14 mouse cellular contexts compared by ENCODE assay signal in genomic region chr16:23218313-23218712, GRCm38 (mm10). TPM values are rescaled to one million over a fixed set of nuclear protein-coding genes. Genes with fewer than 3 reads are reported as not detected.
DNase-seq lines count a peak whose midpoint lies in the region; ATAC-seq and TF ChIP-seq lines count a peak whose summit lies in the region.
"Had no signal": no experiment of that assay in that cellular context is flagged by ENCODE, and none has a peak within 500 bp of the region (broad histone marks: within the 10 kb centered on the region; RNA-seq: fewer than 3 reads in every experiment).

No protein-coding gene starts in this region.

- no peaks in the 10 kb centered on the region for H3K27me3 ChIP-seq in liver, adult 2 months (ENCODE audit: control insufficient read depth, insufficient read depth, low read length)
- peaks cover 3% of the 10 kb centered on the region; the same call in 1 of the 2 replicates for H3K27me3 ChIP-seq in embryonic facial prominence, embryonic 10.5 days (replicated peaks; ENCODE audit: low read depth, poor library complexity, severe bottlenecking)
- H3K27me3 ChIP-seq in kidney, embryonic 14.5 days (ENCODE audit: control insufficient read depth, insufficient read depth, low read length) = no peaks in the 10 kb centered on the region
- H3K27me3 ChIP-seq: stomach, embryonic 15.5 days had no signal

- H3K9me3 ChIP-seq in embryonic facial prominence, embryonic 10.5 days = no peaks in the 10 kb centered on the region
- H3K9me3 ChIP-seq in kidney, embryonic 14.5 days (ENCODE audit: control insufficient read depth, low read length) = no peaks in the 10 kb centered on the region
- H3K9me3 ChIP-seq: liver, embryonic 13.5 days; stomach, embryonic 15.5 days had no signal

- H3K79me2 ChIP-seq in liver, adult 2 months (ENCODE audit: control insufficient read depth, insufficient read depth, low read length) = no peaks in the 10 kb centered on the region

- WGBS in liver, adult 2 months = 60% methylated on average over 7 of the region's 7 CpGs
- 41% methylated on average over 7 of the region's 7 CpGs for WGBS in embryonic facial prominence, embryonic 10.5 days
- WGBS in kidney, embryonic 14.5 days = 29% methylated on average over 7 of the region's 7 CpGs

- peak; percentile 17 to 47 for DNase-seq in heart, adult 18-20 months
- DNase-seq in heart, postnatal 14 days = no peak
- no peak for DNase-seq in liver, adult 2 months (ENCODE audit: extremely low read depth, low read depth, low spot score)
- DNase-seq in liver = no peak
- peak; percentile 88 for DNase-seq in 416B (ENCODE audit: low read depth)
- peak; percentile 17 for DNase-seq in embryonic facial prominence, embryonic 10.5 days (ENCODE audit: low spot score)
- DNase-seq: cerebellum, adult 11-12 months; kidney, adult 2 months; liver, embryonic 13.5 days; thymus, postnatal 4 days had no signal

- 0 out of 2 replicates have a peak, but pooled peaks cover 2% of the 10 kb centered on the region for H3K4me1 ChIP-seq in liver, adult 2 months (ENCODE audit: control insufficient read depth, insufficient read depth, low read length)
- H3K4me1 ChIP-seq in embryonic facial prominence, embryonic 10.5 days = peaks cover 15% of the 10 kb centered on the region
- H3K4me1 ChIP-seq in kidney, embryonic 14.5 days (ENCODE audit: control insufficient read depth, insufficient read depth, low read length) = 0 out of 2 replicates have a peak, but pooled peaks cover 2% of the 10 kb centered on the region
- H3K4me1 ChIP-seq: stomach, embryonic 15.5 days had no signal

- no peak overlapping the region for H3K4me3 ChIP-seq in liver, adult 2 months (ENCODE audit: insufficient read depth, low read depth, low read length)
- H3K4me3 ChIP-seq in embryonic facial prominence, embryonic 10.5 days = no peak overlapping the region
- H3K4me3 ChIP-seq in kidney, embryonic 14.5 days (ENCODE audit: low read length) = no peak overlapping the region
- H3K4me3 ChIP-seq: liver, embryonic 13.5 days; stomach, embryonic 15.5 days had no signal

- TF ChIP-seq POLR2A in liver, adult 2 months (IDR thresholded peaks at IDR 0.05; ENCODE audit: extremely low read depth, insufficient read depth, low read length) = no peak

- H3K36me3 ChIP-seq in liver, adult 2 months (ENCODE audit: control insufficient read depth, insufficient read depth, low read length) = no peaks in the 10 kb centered on the region
- no peaks in the 10 kb centered on the region for H3K36me3 ChIP-seq in embryonic facial prominence, embryonic 10.5 days (replicated peaks)
- H3K36me3 ChIP-seq in kidney, embryonic 14.5 days (ENCODE audit: control insufficient read depth, insufficient read depth, low read length) = no peaks in the 10 kb centered on the region
- H3K36me3 ChIP-seq: liver, embryonic 13.5 days; stomach, embryonic 15.5 days had no signal

- ATAC-seq in erythroblast, adult 5-6 weeks (replicated peaks; ENCODE audit: low FRiP score, poor library complexity, severe bottlenecking) = no peak
- no peak; the same call in 1 of the 2 replicates for ATAC-seq in kidney, embryonic 14.5 days (ENCODE audit: low FRiP score, low TSS enrichment)
- ATAC-seq: hindbrain, postnatal 0 days had no signal

- H3K9ac ChIP-seq in liver, adult 2 months (ENCODE audit: low read depth, low read length) = no peak overlapping the region
- no peak overlapping the region for H3K9ac ChIP-seq in kidney, embryonic 14.5 days (ENCODE audit: low read depth, low read length)
- H3K9ac ChIP-seq: liver, embryonic 13.5 days; stomach, embryonic 15.5 days had no signal

- 0 out of 2 replicates have a peak overlapping the region, but pooled peaks have one; percentile 37 for H3K27ac ChIP-seq in liver, adult 2 months (replicated peaks; ENCODE audit: insufficient read depth, low read depth, low read length)
- H3K27ac ChIP-seq in embryonic facial prominence, embryonic 10.5 days (replicated peaks) = no peak overlapping the region; the same call in 1 of the 2 replicates
- no peak overlapping the region for H3K27ac ChIP-seq in kidney, embryonic 14.5 days (ENCODE audit: low read depth, low read length)
- H3K27ac ChIP-seq: hindbrain, postnatal 0 days; liver, embryonic 13.5 days; stomach, embryonic 15.5 days had no signal

- H3K4me2 ChIP-seq in kidney, embryonic 14.5 days (replicated peaks; ENCODE audit: low read depth, low read length) = no peak overlapping the region
- H3K4me2 ChIP-seq: liver, embryonic 13.5 days; stomach, embryonic 15.5 days had no signal

- intact Hi-C loops in heart, postnatal 14 days (cut with DNase I) = no loop called here

- TF ChIP-seq CTCF in liver, adult 2 months (IDR thresholded peaks at IDR 0.05; ENCODE audit: low read depth, low read length) = no peak

RNA-seq across cellular contexts. Expression of gene St6gal1, which starts 6.2 kb away (rescaled TPM):
- 1 to 10 TPM; 7.2 to 9.7 TPM for total RNA-seq in heart, adult 18-20 months (2021)
- 10 to 100 TPM; 12.4 to 13.3 TPM for total RNA-seq in heart, postnatal 14 days (2021)
- 36.7 and 50.3 TPM in 2 replicates for total RNA-seq in liver, adult 2 months (2014; rRNA removed)
- 38.1 and 41.3 TPM in 2 replicates for polyA plus RNA-seq in liver, adult 2 months (2012; rRNA removed)
- polyA plus RNA-seq in embryonic facial prominence, embryonic 10.5 days (2016; fragmentation: Nextera tagmentation; extraction: Ambion mirVana) = 27.3 and 28.9 TPM in 2 replicates
- total RNA-seq in erythroblast, adult 5-6 weeks (2015; ENCODE audit: low replicate concordance) = 0.77 and 0.84 TPM in 2 replicates
- 1.1 and 1.4 TPM in 2 replicates for total RNA-seq in erythroblast, adult 5-6 weeks (2017; ENCODE audit: low replicate concordance)
- polyA plus RNA-seq in kidney, embryonic 14.5 days (2014; fragmentation: Nextera tagmentation; extraction: Ambion mirVana) = 32.5 and 36.7 TPM in 2 replicates

Comparison
In these comparisons a context has a peak if more than half of its experiments do, and no peak if none do; other contexts are left out.
1. DNase-seq: peak in heart, adult 18-20 months (2 of 2), 416B (single experiment) and embryonic facial prominence, embryonic 10.5 days (single experiment); none in heart, postnatal 14 days (0 of 2), liver, adult 2 months (single experiment) and liver (single experiment).